Mouse (Mus musculus) heart, adult 2 months (tissue): ENCODE data around the gene Cox10. TPM values are rescaled to one million over a fixed set of nuclear protein-coding genes. Genes with fewer than 3 reads are reported as not detected.
A peak's percentile ranks its signal among the peaks of the same experiment; 100 is the strongest.

ENCODE experiments used
- DNase-seq, 2 experiments: peaks; one replicate each; pipeline ENCODE4 v3.0.0; 2021
- H3K27ac ChIP-seq: fragments of 200-600 bp; 2 replicates; pipeline ENCODE4 v1.8.1; 2022
- H3K27me3 ChIP-seq: fragments of 200-500 bp; 2 replicates; pipeline ENCODE4 v1.6.1; 2012; ENCODE audit warnings: mild to moderate bottlenecking, low read length, inconsistent platforms, mixed read lengths; ENCODE audit not compliant: control insufficient read depth, insufficient read depth
- H3K36me3 ChIP-seq: fragments of 200-500 bp; 2 replicates; pipeline ENCODE4 v1.6.1; 2012; ENCODE audit warnings: low read length, inconsistent platforms; ENCODE audit not compliant: control insufficient read depth, insufficient read depth
- H3K4me1 ChIP-seq: fragments of 200-500 bp; 2 replicates; pipeline ENCODE4 v1.6.1; 2011; ENCODE audit warnings: low read length; ENCODE audit not compliant: control insufficient read depth, insufficient read depth
- H3K4me3 ChIP-seq: fragments of 200-600 bp; 2 replicates; pipeline ENCODE4 v1.8.1; 2022
- H3K79me2 ChIP-seq: fragments of 200-500 bp; replicated peaks from 2 replicates; pipeline ENCODE4 v1.6.1; 2012; ENCODE audit warnings: mild to moderate bottlenecking, inconsistent platforms, low read length, moderate library complexity, mixed read lengths; ENCODE audit not compliant: control insufficient read depth, insufficient read depth
- H3K9ac ChIP-seq: fragments of 200-500 bp; 2 replicates; pipeline ENCODE4 v1.6.1; 2012; ENCODE audit warnings: low read depth, mild to moderate bottlenecking, control low read depth, inconsistent platforms, low read length, mixed read lengths
- CTCF ChIP-seq: fragments of 200-600 bp; IDR thresholded peaks from 2 replicates; pipeline ENCODE4 v1.8.1; 2022; ENCODE audit warnings: antibody characterized with exemption, mild to moderate bottlenecking, moderate library complexity
- EP300 ChIP-seq: fragments of 200-500 bp; IDR thresholded peaks from 2 replicates; pipeline ENCODE4 v1.6.1; 2011; ENCODE audit warnings: low read depth, low read length, control low read depth; ENCODE audit not compliant: insufficient read depth
- POLR2A ChIP-seq: fragments of 200-500 bp; IDR thresholded peaks from 2 replicates; pipeline ENCODE4 v1.6.1; 2011; ENCODE audit warnings: mild to moderate bottlenecking, low read depth, low read length, control low read depth; ENCODE audit not compliant: insufficient read depth
- WGBS: fragments of 180-500 bp; shearing (Covaris S2); methylation state at CpG from one replicate; pipeline ENCODE4 v1.1.7; 2018; 5-methylcytosine and 5-hydroxymethylcytosine counted together
- intact Hi-C: fragments of 180-260 bp; cut with DNase I; formaldehyde crosslinking; loops from one replicate; pipeline ENCODE4 v1.15.1; 2025
- polyA plus RNA-seq: library from polyadenylated mRNA; depleted of rRNA; stranded (reverse); fragments of >200 nt; gene quantifications from 2 replicates; pipeline ENCODE4 v1.2.3, GENCODE M21; 2012
- total RNA-seq, 2 experiments: library from RNA; stranded (reverse); gene quantifications; 2 replicates each; pipeline ENCODE4 v1.2.3; 2021

The Cox10 gene
- total and polyA plus RNA-seq, 3 experiments: 52.9 to 81.0 (median 67.4) TPM

GRCm38 (mm10) chr11:63970818-63971217, 108.5 kb downstream of the Cox10 start:
- no peak overlapping the region for H3K9ac ChIP-seq

GRCm38 (mm10) chr11:63969205-63969910, 109.9 kb downstream of the Cox10 start:
- H3K9ac ChIP-seq: no peak overlapping the region

More at GRCm38 (mm10) chr11:63970818-63971217, 108.5 kb downstream of the Cox10 start:
- no peak for TF ChIP-seq EP300
- no peak for TF ChIP-seq CTCF
- Histone ChIP-seq H3K4me1 (no peaks in the 10 kb centered on the region), H3K36me3 (no peaks in the 10 kb centered on the region), H3K4me3 (no peak overlapping the region), H3K27me3 (no peaks in the 10 kb centered on the region), H3K79me2 (no peaks in the 10 kb centered on the region), H3K27ac (no peak overlapping the region)
- no peak for DNase-seq
- intact Hi-C loops: no loop called here
- 92% methylated on average over 6 of the region's 6 CpGs for WGBS

DNA sequence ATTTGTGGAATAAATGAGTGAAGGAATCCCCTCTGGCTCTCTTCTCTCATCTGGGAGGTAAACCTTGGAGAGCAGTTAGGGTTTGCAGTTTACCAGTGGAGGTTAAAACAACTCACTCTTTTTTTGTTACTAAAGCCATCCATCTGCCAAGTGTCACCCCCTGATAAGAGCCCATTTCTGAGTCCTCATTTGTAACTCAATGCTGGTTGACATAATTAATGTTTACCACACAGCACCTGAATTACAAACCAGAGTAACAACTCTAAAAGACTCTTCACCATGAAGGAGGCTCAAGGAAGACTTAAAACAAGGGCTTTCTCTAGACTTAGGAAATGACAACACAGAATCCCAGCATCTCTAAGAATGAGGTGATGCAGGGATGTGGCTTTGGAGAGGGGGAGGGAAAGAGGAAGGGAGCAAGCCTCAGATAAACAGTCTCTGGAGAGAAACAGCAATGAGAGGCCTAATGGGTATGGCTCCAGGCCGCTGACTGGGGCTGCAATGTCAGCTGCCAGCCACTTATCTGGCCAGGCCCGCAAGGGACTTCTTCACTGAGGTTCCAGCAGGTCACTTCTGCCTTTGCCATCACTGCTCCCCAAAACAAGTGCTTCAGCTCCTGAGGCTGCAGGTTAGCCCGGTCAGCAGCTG, 110.8 kb downstream of the Cox10 start:
- WGBS: 57% methylated on average over 3 of the region's 3 CpGs

More at GRCm38 (mm10) chr11:63969205-63969910, 109.9 kb downstream of the Cox10 start:
- Histone ChIP-seq H3K27me3 (no peaks in the 10 kb centered on the region), H3K27ac (no peak overlapping the region), H3K4me1 (no peaks in the 10 kb centered on the region), H3K36me3 (no peaks in the 10 kb centered on the region), H3K4me3 (no peak overlapping the region), H3K79me2 (no peaks in the 10 kb centered on the region)
- no peak for DNase-seq
- TF ChIP-seq EP300 (no peak), POLR2A (no peak), CTCF (no peak)
- 61% methylated on average over 11 of the region's 11 CpGs for WGBS
- intact Hi-C loops: no loop called here

DNA sequence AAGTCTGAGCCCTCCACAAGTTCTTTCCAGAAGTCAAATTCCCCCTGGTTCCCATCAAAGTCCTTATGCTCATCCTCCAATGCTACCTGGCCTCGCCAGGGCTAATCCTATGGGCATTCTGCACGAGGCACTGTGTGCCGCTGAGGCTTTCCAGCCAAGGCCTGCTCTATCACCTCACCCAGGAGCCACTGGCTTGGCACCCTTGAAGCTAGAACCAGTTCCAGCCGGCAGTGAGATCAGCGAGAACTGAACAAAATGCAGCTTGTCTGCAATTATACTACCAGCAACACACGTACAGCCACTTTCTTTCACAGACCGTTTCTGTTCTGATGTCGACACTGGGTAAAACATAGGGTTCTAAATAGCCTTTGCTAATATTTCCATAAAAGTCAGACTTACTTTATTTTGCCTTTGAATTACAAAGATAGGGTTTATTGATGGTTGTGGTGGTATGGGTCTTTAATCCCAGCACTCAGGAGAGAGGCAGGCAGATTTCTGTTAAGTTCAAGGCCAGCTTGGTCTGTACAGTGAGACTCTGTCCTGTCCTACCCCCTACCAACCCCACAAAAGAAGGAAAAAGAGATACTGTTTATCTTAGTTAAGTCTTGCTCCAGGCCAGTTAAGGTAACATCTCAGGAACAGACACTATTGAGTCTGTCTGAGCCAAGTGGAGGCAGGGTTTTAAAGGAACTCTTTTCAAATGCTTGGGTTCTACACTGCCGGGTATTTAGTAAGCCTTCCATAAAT, 111.5 kb downstream of the Cox10 start:
- no peaks in the 10 kb centered on the region for H3K36me3 ChIP-seq
- H3K27me3 ChIP-seq: no peaks in the 10 kb centered on the region
- no peaks in the 10 kb centered on the region for H3K79me2 ChIP-seq
- no peaks in the 10 kb centered on the region for H3K4me1 ChIP-seq
- intact Hi-C loops: no loop called here
- no peak for DNase-seq
- no peak overlapping the region for H3K27ac ChIP-seq
- H3K4me3 ChIP-seq: no peak overlapping the region
- 83% methylated on average over 9 of the region's 9 CpGs for WGBS
- TF ChIP-seq EP300 (no peak), POLR2A (no peak), CTCF (no peak)
- no peak overlapping the region for H3K9ac ChIP-seq

More for the DNA sequence above, 110.8 kb downstream of the Cox10 start:
- H3K9ac ChIP-seq: no peak overlapping the region
- TF ChIP-seq EP300 (no peak), CTCF (no peak), POLR2A (no peak)
- H3K27ac ChIP-seq: no peak overlapping the region
- intact Hi-C loops: no loop called here
- H3K4me1 ChIP-seq: no peaks in the 10 kb centered on the region
- H3K79me2 ChIP-seq: no peaks in the 10 kb centered on the region
- DNase-seq: no peak
- H3K4me3 ChIP-seq: no peak overlapping the region
- no peaks in the 10 kb centered on the region for H3K27me3 ChIP-seq
- H3K36me3 ChIP-seq: no peaks in the 10 kb centered on the region

GRCm38 (mm10) chr11:63965437-63965836, 113.8 kb downstream of the Cox10 start:
- Histone ChIP-seq H3K4me1 (no peaks in the 10 kb centered on the region), H3K4me3 (no peak overlapping the region), H3K27me3 (no peaks in the 10 kb centered on the region), H3K36me3 (no peaks in the 10 kb centered on the region), H3K9ac (no peak overlapping the region), H3K79me2 (no peaks in the 10 kb centered on the region), H3K27ac (no peak overlapping the region)
- TF ChIP-seq EP300: no peak
- TF ChIP-seq CTCF: no peak
- TF ChIP-seq POLR2A: no peak
- DNase-seq: no peak
- 51% methylated on average over 5 of the region's 5 CpGs for WGBS
- intact Hi-C loops: no loop called here

GRCm38 (mm10) chr11:63957207-63957606, 122.1 kb downstream of the Cox10 start:
- no peak overlapping the region for H3K4me3 ChIP-seq
- TF ChIP-seq CTCF (peak; percentile 54), EP300 (no peak)
- H3K36me3 ChIP-seq: no peaks in the 10 kb centered on the region
- H3K9ac ChIP-seq: no peak overlapping the region
- no peak overlapping the region for H3K27ac ChIP-seq
- intact Hi-C loops: no loop called here
- H3K79me2 ChIP-seq: no peaks in the 10 kb centered on the region
- no peaks in the 10 kb centered on the region for H3K4me1 ChIP-seq
- DNase-seq: no peak
- 48% methylated on average over 4 of the region's 4 CpGs for WGBS
- no peaks in the 10 kb centered on the region for H3K27me3 ChIP-seq
